In genomic region chr4:155215773-155216630, GRCm38 (mm10) we compare ENCODE assay signal across 8 mouse cellular contexts. TPM values are rescaled to one million over a fixed set of nuclear protein-coding genes. Genes with fewer than 3 reads are reported as not detected.
DNase-seq lines count a peak whose midpoint lies in the region; ATAC-seq and TF ChIP-seq lines count a peak whose summit lies in the region.

No protein-coding gene starts in this region.

- peak overlapping the region; percentile 59 for H3K27ac ChIP-seq in hindbrain, embryonic 10.5 days
- no peak overlapping the region for H3K27ac ChIP-seq in hindbrain, embryonic 11.5 days (ENCODE audit: low read depth, low read length)
- no peak overlapping the region for H3K27ac ChIP-seq in forebrain, embryonic 16.5 days (ENCODE audit: low read length)
- H3K27ac ChIP-seq in intestine, embryonic 16.5 days (ENCODE audit: low read length) = peak overlapping the region; percentile 18; the same call in 1 of the 2 replicates
- H3K27ac ChIP-seq in thymus, adult 2 months (ENCODE audit: control insufficient read depth, insufficient read depth, low read length) = no peak overlapping the region

- H3K9ac ChIP-seq in hindbrain, embryonic 11.5 days (ENCODE audit: low read depth, low read length) = no peak overlapping the region; the same call in 1 of the 2 replicates
- H3K9ac ChIP-seq in forebrain, embryonic 16.5 days (replicated peaks; ENCODE audit: low read depth, low read length) = no peak overlapping the region
- peak overlapping the region; percentile 14; the same call in 1 of the 2 replicates for H3K9ac ChIP-seq in intestine, embryonic 16.5 days (ENCODE audit: low read depth, low read length)

- no peak for ATAC-seq in hindbrain, embryonic 11.5 days (ENCODE audit: low FRiP score)
- ATAC-seq in forebrain, embryonic 16.5 days = no peak
- no peak for ATAC-seq in intestine, embryonic 16.5 days

- H3K4me1 ChIP-seq in hindbrain, embryonic 10.5 days (replicated peaks) = peaks cover 94% of the 10 kb centered on the region
- H3K4me1 ChIP-seq in hindbrain, embryonic 11.5 days (replicated peaks; ENCODE audit: control insufficient read depth, insufficient read depth, low read length) = peaks cover 36% of the 10 kb centered on the region
- H3K4me1 ChIP-seq in forebrain, embryonic 16.5 days (replicated peaks; ENCODE audit: control insufficient read depth, insufficient read depth, low read length) = peaks cover 86% of the 10 kb centered on the region
- peaks cover 77% of the 10 kb centered on the region for H3K4me1 ChIP-seq in intestine, embryonic 16.5 days (ENCODE audit: control insufficient read depth, insufficient read depth, low read length)
- H3K4me1 ChIP-seq in thymus, adult 2 months (replicated peaks; ENCODE audit: control insufficient read depth, insufficient read depth, low read length) = peaks cover 73% of the 10 kb centered on the region

- TF ChIP-seq POLR2A in thymus, adult 2 months (IDR thresholded peaks at IDR 0.05; ENCODE audit: control insufficient read depth, extremely low read depth, insufficient read depth, low read length, poor library complexity) = no peak

- no peaks in the 10 kb centered on the region for H3K27me3 ChIP-seq in hindbrain, embryonic 10.5 days (ENCODE audit: insufficient read depth, poor library complexity, severe bottlenecking)
- no peaks in the 10 kb centered on the region for H3K27me3 ChIP-seq in hindbrain, embryonic 11.5 days (ENCODE audit: control insufficient read depth, insufficient read depth, low read length)
- H3K27me3 ChIP-seq in forebrain, embryonic 16.5 days (replicated peaks; ENCODE audit: control insufficient read depth, insufficient read depth, low read length) = no peaks in the 10 kb centered on the region
- no peaks in the 10 kb centered on the region for H3K27me3 ChIP-seq in intestine, embryonic 16.5 days (replicated peaks; ENCODE audit: control insufficient read depth, insufficient read depth, low read length)
- H3K27me3 ChIP-seq in thymus, adult 2 months (ENCODE audit: control insufficient read depth, insufficient read depth, low read length) = no peaks in the 10 kb centered on the region

- no peak for DNase-seq in hindbrain, embryonic 10.5 days (ENCODE audit: low spot score)
- no peak for DNase-seq in hindbrain, embryonic 11.5 days (ENCODE audit: low spot score)
- peak; percentile 37 for DNase-seq in MN1 (ENCODE audit: low spot score)
- peak; percentile 55 for DNase-seq in lung, postnatal 25 days (ENCODE audit: low spot score)
- DNase-seq in T-cell, adult 2 months (ENCODE audit: low spot score) = no peak
- DNase-seq in thymus, adult 2 months = no peak

- peaks cover 30% of the 10 kb centered on the region for H3K36me3 ChIP-seq in hindbrain, embryonic 10.5 days
- H3K36me3 ChIP-seq in hindbrain, embryonic 11.5 days (ENCODE audit: control insufficient read depth, insufficient read depth, low read length) = no peaks in the 10 kb centered on the region
- no peaks in the 10 kb centered on the region for H3K36me3 ChIP-seq in forebrain, embryonic 16.5 days (ENCODE audit: control insufficient read depth, insufficient read depth)
- 0 out of 2 replicates have a peak, but pooled peaks cover under 1% of the 10 kb centered on the region for H3K36me3 ChIP-seq in intestine, embryonic 16.5 days (ENCODE audit: control insufficient read depth, insufficient read depth, low read length)
- H3K36me3 ChIP-seq in thymus, adult 2 months (ENCODE audit: control insufficient read depth, insufficient read depth, low read length) = no peaks in the 10 kb centered on the region

- H3K4me3 ChIP-seq in hindbrain, embryonic 10.5 days = 0 out of 2 replicates have a peak overlapping the region, but pooled peaks have one; percentile 12
- no peak overlapping the region for H3K4me3 ChIP-seq in hindbrain, embryonic 11.5 days (ENCODE audit: low read depth, low read length)
- H3K4me3 ChIP-seq in forebrain, embryonic 16.5 days (replicated peaks; ENCODE audit: low read length) = no peak overlapping the region
- H3K4me3 ChIP-seq in intestine, embryonic 16.5 days (ENCODE audit: low read length) = no peak overlapping the region
- no peak overlapping the region for H3K4me3 ChIP-seq in thymus, adult 2 months (ENCODE audit: control insufficient read depth, insufficient read depth, low read length)

- no peak for TF ChIP-seq CTCF in thymus, adult 2 months (IDR thresholded peaks at IDR 0.05; ENCODE audit: borderline replicate concordance, control insufficient read depth, extremely low read depth, insufficient read depth, low read length, poor library complexity)

- WGBS in hindbrain, embryonic 10.5 days = 70% methylated on average over 12 of the region's 12 CpGs
- 67% methylated on average over 12 of the region's 12 CpGs for WGBS in hindbrain, embryonic 11.5 days
- 45% methylated on average over 12 of the region's 12 CpGs for WGBS in forebrain, embryonic 16.5 days
- 59% methylated on average over 12 of the region's 12 CpGs for whole genome bisulfite sequencing in intestine, embryonic 16.5 days
- WGBS in thymus, adult 2 months = 86% methylated on average over 12 of the region's 12 CpGs

- H3K4me2 ChIP-seq in hindbrain, embryonic 11.5 days (replicated peaks; ENCODE audit: low read depth, low read length) = no peak overlapping the region
- peak overlapping the region; percentile 12 for H3K4me2 ChIP-seq in forebrain, embryonic 16.5 days (ENCODE audit: low read length)
- peak overlapping the region; percentile 16; the same call in 1 of the 2 replicates for H3K4me2 ChIP-seq in intestine, embryonic 16.5 days (ENCODE audit: low read depth, low read length)

- peaks cover under 1% of the 10 kb centered on the region; the same call in 1 of the 2 replicates for H3K9me3 ChIP-seq in hindbrain, embryonic 10.5 days
- H3K9me3 ChIP-seq in hindbrain, embryonic 11.5 days (ENCODE audit: control insufficient read depth, low read length) = no peaks in the 10 kb centered on the region
- no peaks in the 10 kb centered on the region for H3K9me3 ChIP-seq in forebrain, embryonic 16.5 days (ENCODE audit: control insufficient read depth, low read length)
- H3K9me3 ChIP-seq in intestine, embryonic 16.5 days (ENCODE audit: control insufficient read depth, low read length) = no peaks in the 10 kb centered on the region

RNA-seq across cellular contexts. Expression of gene Ski, which starts 6.4 kb away (rescaled TPM):
- polyA plus RNA-seq in hindbrain, embryonic 10.5 days (2016; fragmentation: Nextera tagmentation; extraction: Ambion mirVana) = 9.3 and 10.1 TPM in 2 replicates
- 13.4 and 21.0 TPM in 2 replicates for polyA plus RNA-seq in hindbrain, embryonic 11.5 days (2014; fragmentation: Nextera tagmentation; extraction: Ambion mirVana)
- polyA plus RNA-seq in forebrain, embryonic 16.5 days (2015; fragmentation: Nextera tagmentation; extraction: Ambion mirVana) = 15.8 and 16.0 TPM in 2 replicates
- 11.4 and 11.7 TPM in 2 replicates for polyA plus RNA-seq in intestine, embryonic 16.5 days (2015; fragmentation: Nextera tagmentation; extraction: Ambion mirVana)
- polyA plus RNA-seq in thymus, adult 2 months (2012; rRNA removed) = 70.5 and 79.5 TPM in 2 replicates

RNA-seq across cellular contexts. Expression of gene Faap20, which starts 33.6 kb away (rescaled TPM):
- 115 and 118 TPM in 2 replicates for polyA plus RNA-seq in hindbrain, embryonic 10.5 days (2016; fragmentation: Nextera tagmentation; extraction: Ambion mirVana)
- polyA plus RNA-seq in hindbrain, embryonic 11.5 days (2014; fragmentation: Nextera tagmentation; extraction: Ambion mirVana) = 99.0 and 99.3 TPM in 2 replicates
- polyA plus RNA-seq in forebrain, embryonic 16.5 days (2015; fragmentation: Nextera tagmentation; extraction: Ambion mirVana) = 79.4 and 84.0 TPM in 2 replicates
- 60.3 and 70.4 TPM in 2 replicates for polyA plus RNA-seq in intestine, embryonic 16.5 days (2015; fragmentation: Nextera tagmentation; extraction: Ambion mirVana)
- 85.7 and 91.3 TPM in 2 replicates for polyA plus RNA-seq in thymus, adult 2 months (2012; rRNA removed)

Comparison
In these comparisons a context has a peak if more than half of its experiments do, and no peak if none do; other contexts are left out.
1. H3K27ac ChIP-seq: peak in hindbrain, embryonic 10.5 days (single experiment) and intestine, embryonic 16.5 days (single experiment); none in hindbrain, embryonic 11.5 days (single experiment), forebrain, embryonic 16.5 days (single experiment) and thymus, adult 2 months (single experiment).
2. DNase-seq: peak in MN1 (single experiment) and lung, postnatal 25 days (single experiment); none in hindbrain, embryonic 10.5 days (single experiment), hindbrain, embryonic 11.5 days (single experiment), T-cell, adult 2 months (single experiment) and thymus, adult 2 months (single experiment).